Mouse (Mus musculus) stomach, embryonic 14.5 days (tissue): ENCODE results near the gene Gm49320. TPM values are rescaled to one million over a fixed set of nuclear protein-coding genes. Genes with fewer than 3 reads are reported as not detected.
"Not testable (repeated sequence)": the region's sequence is repeated elsewhere in the genome, so short reads cannot be mapped to it uniquely, and the experiment has no call there.

Experiments used
- ATAC-seq: fragments of 200-750 bp; cut with Nextera tagmentation; 2 replicates; pipeline ENCODE4 v1.8.0; 2017; ENCODE audit warnings: low read depth, moderate TSS enrichment; ENCODE audit not compliant: insufficient number of reproducible peaks, insufficient read depth, low FRiP score
- H3K27ac ChIP-seq: fragments of 300-500 bp; sonication (generic); 2 replicates; pipeline ENCODE4 v1.5.1; 2014; ENCODE audit warnings: mild to moderate bottlenecking, low read length, moderate library complexity, mixed read lengths
- H3K27me3 ChIP-seq: fragments of 300-500 bp; sonication (generic); 2 replicates; pipeline ENCODE4 v1.6.1; 2014; ENCODE audit warnings: low read length, control low read depth, mixed read lengths; ENCODE audit not compliant: control insufficient read depth, insufficient read depth
- H3K36me3 ChIP-seq: fragments of 300-500 bp; sonication (generic); 2 replicates; pipeline ENCODE4 v1.6.1; 2014; ENCODE audit warnings: mild to moderate bottlenecking, control low read depth, low read length, moderate library complexity, mixed read lengths; ENCODE audit not compliant: control insufficient read depth, insufficient read depth
- H3K4me1 ChIP-seq: fragments of 300-500 bp; sonication (generic); 2 replicates; pipeline ENCODE4 v1.6.1; 2014; ENCODE audit warnings: low read length, control low read depth, mixed read lengths; ENCODE audit not compliant: control insufficient read depth, insufficient read depth
- H3K4me2 ChIP-seq: fragments of 300-500 bp; sonication (generic); replicated peaks from 2 replicates; pipeline ENCODE4 v1.6.1; 2014; ENCODE audit warnings: low read depth, low read length, control low read depth
- H3K4me3 ChIP-seq: fragments of 300-500 bp; sonication (generic); 2 replicates; pipeline ENCODE4 v1.5.1; 2014; ENCODE audit warnings: low read depth, low read length, control low read depth
- H3K9ac ChIP-seq: fragments of 300-500 bp; sonication (generic); replicated peaks from 2 replicates; pipeline ENCODE4 v1.6.1; 2014; ENCODE audit warnings: low read depth, mild to moderate bottlenecking, control low read depth, low read length, moderate library complexity, mixed read lengths
- H3K9me3 ChIP-seq: fragments of 300-500 bp; sonication (generic); 2 replicates; pipeline ENCODE4 v1.6.1; 2016; ENCODE audit warnings: low read depth, low read length, control low read depth; ENCODE audit not compliant: control insufficient read depth
- WGBS: fragments of 180-500 bp; shearing (Covaris S2); extraction: QIAGEN DNeasy Blood & Tissue Kit; methylation state at CpG from one replicate; pipeline ENCODE4 v1.1.7; 2014; 5-methylcytosine and 5-hydroxymethylcytosine counted together
- polyA plus RNA-seq: library from polyadenylated mRNA; unstranded; fragments of >200 nt; fragmentation: Nextera tagmentation; extraction: Ambion mirVana; gene quantifications from 2 replicates; pipeline ENCODE4 v1.2.1, GENCODE M21; 2014

The Gm49320 gene
- polyA plus RNA-seq, 1 experiment from 2014 or later = 2.4 TPM

DNA sequence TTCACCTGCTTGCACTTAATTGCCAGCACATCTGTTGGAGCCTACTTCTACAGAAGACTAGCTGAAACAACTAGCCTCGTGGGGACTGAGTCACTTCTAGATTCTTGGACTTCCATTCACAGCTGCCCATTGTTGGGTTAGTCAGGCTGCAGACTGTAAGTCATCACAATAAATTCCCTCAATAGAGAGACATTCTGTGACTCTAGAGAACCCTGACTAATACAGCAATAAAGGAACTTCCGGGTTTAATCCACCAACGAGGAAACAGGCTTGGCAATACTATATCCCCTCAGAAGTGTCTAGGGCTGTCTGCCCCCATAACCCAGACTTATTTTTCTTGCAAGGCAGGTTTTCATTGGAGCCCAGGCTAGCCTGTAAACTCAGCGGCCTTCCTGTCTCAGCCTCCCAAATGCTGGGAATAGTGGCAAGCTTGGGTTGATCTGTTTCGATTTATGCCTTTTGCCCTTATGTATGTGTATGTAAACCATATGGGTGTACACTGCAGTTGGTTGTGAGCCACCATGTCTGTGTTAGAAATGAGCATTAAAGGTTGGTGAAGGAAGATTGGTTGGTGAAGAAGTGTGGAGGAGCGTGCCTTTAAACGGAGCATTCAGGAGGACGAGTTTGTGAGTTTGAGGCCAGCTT is 13.6 kb downstream of the Gm49320 start:
- peaks cover 17% of the 10 kb centered on the region; the same call in 1 of the 2 replicates for H3K4me1 ChIP-seq
- peak overlapping the region; percentile 61 for H3K9ac ChIP-seq
- ATAC-seq = no peak
- no peaks in the 10 kb centered on the region for H3K27me3 ChIP-seq
- 44% methylated on average over 8 of the region's 8 CpGs for WGBS
- H3K4me3 ChIP-seq = peak overlapping the region; percentile 56
- peaks cover 42% of the 10 kb centered on the region for H3K36me3 ChIP-seq
- H3K27ac ChIP-seq = peak overlapping the region; percentile 74
- peak overlapping the region; percentile 67 for H3K4me2 ChIP-seq
- H3K9me3 ChIP-seq = no peaks in the 10 kb centered on the region

DNA sequence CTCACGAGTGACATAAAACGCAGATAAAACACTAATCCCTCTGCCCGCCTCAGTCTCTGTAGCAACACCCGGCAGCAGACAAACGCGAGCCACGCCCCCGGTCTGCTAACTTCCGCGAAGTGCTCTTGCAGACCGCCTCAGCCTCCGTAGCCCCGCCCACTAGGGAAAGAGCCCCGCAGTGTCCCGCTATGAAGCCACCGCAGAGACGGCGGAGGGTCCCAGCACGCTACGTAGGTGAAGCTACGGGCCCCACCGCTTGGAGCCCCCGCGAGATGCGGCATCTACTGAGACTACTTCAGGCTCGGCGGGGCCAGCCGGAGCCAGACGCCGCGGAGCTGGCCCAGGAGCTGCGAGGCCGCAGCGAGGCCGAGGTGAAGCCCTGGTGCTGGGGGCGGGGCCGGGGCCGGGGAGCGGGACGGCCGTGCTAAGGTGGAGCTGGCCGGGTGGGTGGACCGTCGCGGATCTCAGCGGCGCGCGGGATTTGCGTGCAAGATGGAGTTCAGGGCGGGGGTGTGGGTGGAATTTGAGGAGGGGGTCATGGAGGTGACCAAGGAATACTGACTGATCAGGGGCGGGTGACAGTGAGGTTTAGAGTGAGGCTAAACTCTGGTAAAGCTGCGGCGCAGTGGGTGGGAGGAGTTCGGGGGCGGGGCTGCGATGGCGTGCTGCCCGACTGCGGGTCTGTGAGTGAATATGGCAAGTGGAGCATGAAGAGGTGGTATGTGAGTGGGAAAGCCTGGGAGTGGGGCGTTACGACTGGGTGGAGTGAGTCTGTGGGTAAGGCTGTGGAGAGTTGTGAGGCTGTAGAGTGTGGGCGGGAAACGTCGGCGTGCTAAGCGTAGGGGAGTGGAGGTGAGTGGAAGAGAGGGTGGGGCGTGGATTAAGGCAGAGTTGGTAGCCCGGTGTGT is 14.5 kb downstream of the Gm49320 start, which contains the start of gene Snapc2:
Snapc2 (plus strand) TSS at position 147 of the 908 bp plus-strand sequence.
- peak within 1 kb of the TSS; percentile 67 for H3K4me2 ChIP-seq
- H3K4me1 ChIP-seq = peaks cover 22% of the 10 kb centered on the region; the same call in 1 of the 2 replicates
- H3K36me3 ChIP-seq = peaks cover 32% of the 10 kb centered on the region
- peak; percentile 90 for ATAC-seq
- H3K27ac ChIP-seq = peak within 1 kb of the TSS; percentile 74
- WGBS = under 1% methylated on average over 69 of the region's 69 CpGs
- peak within 1 kb of the TSS; percentile 61 for H3K9ac ChIP-seq
- H3K4me3 ChIP-seq = peak within 1 kb of the TSS; percentile 56
- H3K9me3 ChIP-seq = no peaks in the 10 kb centered on the region
- H3K27me3 ChIP-seq = no peaks in the 10 kb centered on the region

GRCm38 (mm10) chr8:4254001-4254400 is 15.3 kb downstream of the Gm49320 start:
- Histone ChIP-seq H3K4me1 (peaks cover 22% of the 10 kb centered on the region; the same call in 1 of the 2 replicates), H3K36me3 (peaks cover 31% of the 10 kb centered on the region), H3K4me3 (peak overlapping the region; percentile 56), H3K27me3 (no peaks in the 10 kb centered on the region), H3K27ac (peak overlapping the region; percentile 55; the same call in 1 of the 2 replicates), H3K9me3 (no peaks in the 10 kb centered on the region), H3K9ac (no peak overlapping the region), H3K4me2 (peak overlapping the region; percentile 67)
- no peak for ATAC-seq
- 66% methylated on average over 6 of the region's 6 CpGs for WGBS

DNA sequence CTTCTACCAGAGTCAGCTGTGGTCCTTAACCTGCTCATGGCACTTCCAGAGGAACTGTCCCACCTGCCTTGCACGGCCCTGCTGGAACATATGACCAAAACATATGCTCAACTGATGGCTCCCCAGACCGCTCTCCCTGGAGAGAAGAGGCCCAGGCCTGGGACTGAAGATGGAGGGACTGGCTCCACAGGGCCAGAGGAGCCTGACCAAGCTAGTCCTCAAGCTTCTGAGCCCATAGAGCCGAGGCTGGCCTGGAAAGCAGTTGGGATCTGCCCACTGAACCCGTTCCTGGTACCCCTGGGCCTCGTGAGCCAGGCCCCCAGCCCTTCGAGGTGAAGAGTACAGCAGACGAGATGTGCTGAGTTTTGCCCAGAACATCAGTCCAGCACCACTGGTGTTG is 16.8 kb downstream of the Gm49320 start:
- not testable (repeated sequence) for H3K4me2 ChIP-seq, H3K27ac ChIP-seq, H3K9ac ChIP-seq, H3K4me3 ChIP-seq, ATAC-seq, H3K9me3 ChIP-seq, H3K27me3 ChIP-seq
- Histone ChIP-seq H3K36me3 (peaks cover 31% of the 10 kb centered on the region), H3K4me1 (peaks cover 27% of the 10 kb centered on the region; the same call in 1 of the 2 replicates)
- 83% methylated on average over 7 of the region's 7 CpGs for WGBS

DNA sequence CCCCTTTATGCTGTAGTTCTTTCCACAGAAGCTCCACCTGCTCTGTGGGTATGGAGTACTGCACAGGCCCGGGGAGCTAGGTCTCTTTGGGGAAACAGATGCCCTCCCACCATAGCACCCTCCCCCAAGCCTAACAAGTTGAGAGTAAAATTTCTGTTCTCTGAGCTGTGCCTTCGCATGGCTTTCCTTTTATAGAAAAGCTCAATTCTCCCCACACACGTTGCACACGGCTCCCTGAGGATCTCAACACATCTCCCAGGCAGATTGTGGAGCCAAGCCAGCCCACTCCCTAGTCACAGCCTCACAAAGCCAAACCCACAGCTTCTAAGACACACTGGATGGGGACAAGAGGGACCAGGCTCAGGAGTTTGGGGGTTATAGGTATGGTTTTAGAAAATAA is 18.2 kb downstream of the Gm49320 start:
- peaks cover 24% of the 10 kb centered on the region; the same call in 1 of the 2 replicates for H3K4me1 ChIP-seq
- no peaks in the 10 kb centered on the region for H3K27me3 ChIP-seq
- no peak for ATAC-seq
- H3K4me2 ChIP-seq = peak overlapping the region; percentile 76; the same call in 1 of the 2 replicates
- peak overlapping the region; percentile 72; the same call in 1 of the 2 replicates for H3K27ac ChIP-seq
- WGBS = 64% methylated on average over 4 of the region's 4 CpGs
- H3K36me3 ChIP-seq = peaks cover 38% of the 10 kb centered on the region
- H3K9ac ChIP-seq = no peak overlapping the region
- H3K4me3 ChIP-seq = no peak overlapping the region
- no peaks in the 10 kb centered on the region for H3K9me3 ChIP-seq

DNA sequence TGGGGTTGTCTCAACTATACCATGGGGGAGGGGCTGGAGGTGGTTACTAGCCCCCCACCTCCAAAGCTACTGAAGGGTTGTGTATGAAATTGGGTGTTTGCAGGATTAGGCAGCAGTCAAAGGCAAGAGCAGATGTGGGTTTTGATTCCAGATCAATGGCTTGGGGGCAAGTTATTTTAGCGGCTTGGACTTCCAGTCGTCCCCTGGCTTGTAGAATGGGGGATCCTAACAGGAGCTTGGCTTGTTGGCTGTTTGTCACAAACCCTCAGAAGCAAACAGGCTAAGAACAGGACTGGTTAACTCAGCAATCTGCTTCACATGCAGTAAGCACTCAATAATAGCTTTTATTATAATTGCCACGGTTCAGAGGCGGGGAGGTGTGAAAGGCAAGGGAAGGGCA is 18.7 kb downstream of the Gm49320 start:
- 78% methylated on average over 4 of the region's 4 CpGs for WGBS
- Histone ChIP-seq H3K9ac (no peak overlapping the region), H3K27me3 (no peaks in the 10 kb centered on the region), H3K36me3 (peaks cover 42% of the 10 kb centered on the region), H3K27ac (no peak overlapping the region), H3K4me1 (peaks cover 22% of the 10 kb centered on the region; the same call in 1 of the 2 replicates), H3K9me3 (no peaks in the 10 kb centered on the region), H3K4me3 (peak overlapping the region; percentile 76; the same call in 1 of the 2 replicates), H3K4me2 (peak overlapping the region; percentile 76)
- no peak for ATAC-seq

- Histone ChIP-seq H3K4me1 (peaks cover 20% of the 10 kb centered on the region; the same call in 1 of the 2 replicates), H3K4me2 (peak overlapping the region; percentile 76), H3K27me3 (no peaks in the 10 kb centered on the region), H3K9me3 (no peaks in the 10 kb centered on the region), H3K9ac (peak overlapping the region; percentile 73), H3K36me3 (peaks cover 50% of the 10 kb centered on the region), H3K4me3 (peak overlapping the region; percentile 76), H3K27ac (peak overlapping the region; percentile 84; the same call in 1 of the 2 replicates)
- 2% methylated on average over 35 of the region's 35 CpGs for WGBS
- peak; percentile 59; the same call in 1 of the 2 replicates for ATAC-seq
Observed at GRCm38 (mm10) chr8:4258233-4258632, 19.6 kb downstream of the Gm49320 start.

GRCm38 (mm10) chr8:4258678-4259077 is 20.0 kb downstream of the Gm49320 start:
- peak overlapping the region; percentile 76 for H3K4me2 ChIP-seq
- H3K9me3 ChIP-seq = no peaks in the 10 kb centered on the region
- under 1% methylated on average over 31 of the region's 32 CpGs for WGBS
- H3K4me1 ChIP-seq = peaks cover 18% of the 10 kb centered on the region; the same call in 1 of the 2 replicates
- H3K9ac ChIP-seq = peak overlapping the region; percentile 73
- H3K27me3 ChIP-seq = no peaks in the 10 kb centered on the region
- peak; percentile 68 for ATAC-seq
- peak overlapping the region; percentile 84 for H3K27ac ChIP-seq
- H3K36me3 ChIP-seq = peaks cover 55% of the 10 kb centered on the region
- H3K4me3 ChIP-seq = peak overlapping the region; percentile 76
